Mouse (Mus musculus): ENCODE results near the gene Gxylt2. TPM values are rescaled to one million over a fixed set of nuclear protein-coding genes. Genes with fewer than 3 reads are reported as not detected.

Gxylt2 gene
- total RNA-seq, 2 experiments from 2014 or later = 1.2 to 1.3 TPM

GRCm38 (mm10) chr6:100845058-100845457 is 140.5 kb downstream of the Gxylt2 start:
- DNase-seq (ENCODE audit: low spot score in 2 of 2) = no peak

GRCm38 (mm10) chr6:100847264-100847663 is 142.7 kb downstream of the Gxylt2 start:
- no peak for DNase-seq (ENCODE audit: low spot score in 2 of 2)

GRCm38 (mm10) chr6:100848682-100849375 is 144.3 kb downstream of the Gxylt2 start:
- no peak for DNase-seq (ENCODE audit: low spot score in 2 of 2)

GRCm38 (mm10) chr6:100850671-100851081 is 146.1 kb downstream of the Gxylt2 start:
- no peak for DNase-seq (ENCODE audit: low spot score in 2 of 2)

- DNase-seq (ENCODE audit: low spot score in 2 of 2) = no peak
Observed at GRCm38 (mm10) chr6:100851083-100851482, 146.5 kb downstream of the Gxylt2 start.

Other genes with a start within 250 kb of the Gxylt2 start
- 1 to 10 TPM; 5.7 to 5.8 TPM for gene Shq1, start 33.6 kb upstream of the Gxylt2 start, total RNA-seq (2021)
- 10 to 100 TPM; 76.6 to 79.9 TPM for gene Ppp4r2, start 128.9 kb downstream of the Gxylt2 start, total RNA-seq (2021)